Mouse (Mus musculus) gastrocnemius, postnatal 36 days (tissue): Measurements from ENCODE around the gene Zic5. TPM values are rescaled to one million over a fixed set of nuclear protein-coding genes. Genes with fewer than 3 reads are reported as not detected.

ENCODE experiments used
- DNase-seq, 2 experiments: peaks; one replicate each; pipeline ENCODE4 v3.0.0; 2022
- intact Hi-C: fragments of 180-260 bp; cut with DNase I; formaldehyde crosslinking; loops from one replicate; pipeline ENCODE4 v1.15.1; 2025
- long read RNA-seq, 2 experiments: library from polyadenylated mRNA; stranded (forward); transcript quantifications; one replicate each; pipeline ENCODE4 v2.0.0; 2021
- total RNA-seq, 2 experiments: library from RNA; stranded (reverse); gene quantifications; 2 replicates each; pipeline ENCODE4 v1.2.3; 2021

The Zic5 gene
- not detected for total RNA-seq
- long read RNA-seq, experiment 1: 0 reads
- long read RNA-seq, experiment 2: 0 reads

GRCm38 (mm10) chr14:122464763-122465741 is at the start of gene Zic5:
Zic5 (minus strand) TSS chr14:122465677.
- intact Hi-C loops: loop anchor here (5.0 kb wide), 1 partner anchor 238 kb away; no protein-coding TSS in a partner anchor
- DNase-seq: no peak

- intact Hi-C loops: no loop called here
- no peak for DNase-seq
Observed at GRCm38 (mm10) chr14:122513511-122514036, 48.1 kb upstream of the Zic5 start.

- intact Hi-C loops: no loop called here
- DNase-seq: no peak
Observed at GRCm38 (mm10) chr14:122511519-122511918, 46.0 kb upstream of the Zic5 start.

- no peak for DNase-seq
- intact Hi-C loops: no loop called here
Observed at GRCm38 (mm10) chr14:122509058-122509457, 43.6 kb upstream of the Zic5 start.

- no peak for DNase-seq
- intact Hi-C loops: loop anchor here (10.0 kb wide), 1 partner anchor 383 kb away; no protein-coding TSS in a partner anchor
Observed at GRCm38 (mm10) chr14:122492015-122492414, 26.5 kb upstream of the Zic5 start.

GRCm38 (mm10) chr14:122491521-122491920 is 26.0 kb upstream of the Zic5 start:
- no peak for DNase-seq
- intact Hi-C loops: loop anchor here (10.0 kb wide), 1 partner anchor 383 kb away; no protein-coding TSS in a partner anchor

- intact Hi-C loops: loop anchor here (10.0 kb wide), 1 partner anchor 384 kb away; no protein-coding TSS in a partner anchor
Observed at GRCm38 (mm10) chr14:122490441-122491328, 25.2 kb upstream of the Zic5 start, which contains the start of gene Gm10837. Gm10837 (plus strand) TSS chr14:122490586.

GRCm38 (mm10) chr14:122489686-122490414 is 24.4 kb upstream of the Zic5 start:
- DNase-seq: no peak

More at GRCm38 (mm10) chr14:122490441-122491328, 25.2 kb upstream of the Zic5 start, which contains the start of gene Gm10837:
- no peak for DNase-seq

GRCm38 (mm10) chr14:122489041-122489440 is 23.6 kb upstream of the Zic5 start:
- DNase-seq: no peak
- intact Hi-C loops: no loop called here

More at GRCm38 (mm10) chr14:122489686-122490414, 24.4 kb upstream of the Zic5 start:
- intact Hi-C loops: loop anchor here (10.0 kb wide), 1 partner anchor 385 kb away; no protein-coding TSS in a partner anchor

GRCm38 (mm10) chr14:122487366-122487765 is 21.9 kb upstream of the Zic5 start:
- intact Hi-C loops: no loop called here
- no peak for DNase-seq

GRCm38 (mm10) chr14:122486611-122487010 is 21.1 kb upstream of the Zic5 start:
- intact Hi-C loops: no loop called here
- no peak for DNase-seq

- intact Hi-C loops: no loop called here
- DNase-seq: no peak
Observed at GRCm38 (mm10) chr14:122485635-122486181, 20.2 kb upstream of the Zic5 start.

- intact Hi-C loops: no loop called here
Observed at GRCm38 (mm10) chr14:122484844-122485551, 19.5 kb upstream of the Zic5 start.

GRCm38 (mm10) chr14:122484458-122484843 is 19.0 kb upstream of the Zic5 start:
- DNase-seq: no peak
- intact Hi-C loops: no loop called here

More at GRCm38 (mm10) chr14:122484844-122485551, 19.5 kb upstream of the Zic5 start:
- no peak for DNase-seq

GRCm38 (mm10) chr14:122483556-122484421 is 18.3 kb upstream of the Zic5 start:
- no peak for DNase-seq
- intact Hi-C loops: no loop called here

- intact Hi-C loops: no loop called here
Observed at GRCm38 (mm10) chr14:122483024-122483385, 17.5 kb upstream of the Zic5 start.

More at GRCm38 (mm10) chr14:122483024-122483385, 17.5 kb upstream of the Zic5 start:
- no peak for DNase-seq
